Mouse (Mus musculus) thymus, adult 2 months (tissue): ENCODE measurements around the gene 4930519G04Rik. TPM values are rescaled to one million over a fixed set of nuclear protein-coding genes. Genes with fewer than 3 reads are reported as not detected.

Experiments used
- DNase-seq: peaks from one replicate; pipeline ENCODE4 v3.0.0; 2021
- H3K27ac ChIP-seq: fragments of 200-500 bp; 2 replicates; pipeline ENCODE4 v1.5.1; 2012; ENCODE audit warnings: low read length, control low read depth; ENCODE audit not compliant: control insufficient read depth, insufficient read depth
- H3K27me3 ChIP-seq: fragments of 200-500 bp; 2 replicates; pipeline ENCODE4 v1.6.1; 2012; ENCODE audit warnings: mild to moderate bottlenecking, low read length, moderate library complexity, mixed read lengths; ENCODE audit not compliant: control insufficient read depth, insufficient read depth
- H3K36me3 ChIP-seq: fragments of 200-500 bp; 2 replicates; pipeline ENCODE4 v1.6.1; 2012; ENCODE audit warnings: mild to moderate bottlenecking, low read length, moderate library complexity; ENCODE audit not compliant: control insufficient read depth, insufficient read depth
- H3K4me1 ChIP-seq: fragments of 200-500 bp; replicated peaks from 2 replicates; pipeline ENCODE4 v1.6.1; 2012; ENCODE audit warnings: low read length; ENCODE audit not compliant: control insufficient read depth, insufficient read depth
- H3K4me3 ChIP-seq: fragments of 200-500 bp; 2 replicates; pipeline ENCODE4 v1.5.1; 2012; ENCODE audit warnings: mild to moderate bottlenecking, low read length, control low read depth, moderate library complexity; ENCODE audit not compliant: control insufficient read depth, insufficient read depth
- CTCF ChIP-seq: fragments of 200-500 bp; IDR thresholded peaks from 2 replicates; pipeline ENCODE4 v1.5.1; 2012; ENCODE audit warnings: mild to moderate bottlenecking, control low read depth, low read length, moderate library complexity, borderline replicate concordance; ENCODE audit not compliant: control insufficient read depth, poor library complexity, insufficient read depth; ENCODE audit errors: extremely low read depth
- POLR2A ChIP-seq: fragments of 200-500 bp; IDR thresholded peaks from 2 replicates; pipeline ENCODE4 v1.6.1; 2012; ENCODE audit warnings: mild to moderate bottlenecking, low read length, control low read depth, moderate library complexity; ENCODE audit not compliant: control insufficient read depth, poor library complexity, insufficient read depth; ENCODE audit errors: extremely low read depth
- WGBS: fragments of 180-500 bp; shearing (Covaris S2); methylation state at CpG from one replicate; pipeline ENCODE4 v1.1.7; 2018; 5-methylcytosine and 5-hydroxymethylcytosine counted together
- polyA plus RNA-seq: library from polyadenylated mRNA; depleted of rRNA; stranded (reverse); fragments of >200 nt; gene quantifications from 2 replicates; pipeline ENCODE4 v1.2.3, GENCODE M21; 2012

Gene 4930519G04Rik
- polyA plus RNA-seq, 1 experiment = not detected

GRCm38 (mm10) chr5:114807893-114808292 is 45.6 kb upstream of the 4930519G04Rik start:
- Histone ChIP-seq H3K27ac (no peak overlapping the region), H3K27me3 (no peaks in the 10 kb centered on the region), H3K4me3 (no peak overlapping the region), H3K4me1 (peaks cover 19% of the 10 kb centered on the region), H3K36me3 (peaks cover 18% of the 10 kb centered on the region)
- no peak for TF ChIP-seq CTCF
- TF ChIP-seq POLR2A = no peak
- WGBS = 87% methylated on average over 6 of the region's 6 CpGs
- no peak for DNase-seq

- H3K36me3 ChIP-seq = peaks cover 13% of the 10 kb centered on the region
- H3K27ac ChIP-seq = no peak overlapping the region
- DNase-seq = no peak
- no peak overlapping the region for H3K4me3 ChIP-seq
- H3K4me1 ChIP-seq = peaks cover 19% of the 10 kb centered on the region
- no peaks in the 10 kb centered on the region for H3K27me3 ChIP-seq
- TF ChIP-seq POLR2A = no peak
- TF ChIP-seq CTCF = no peak
- whole genome bisulfite sequencing = 92% methylated on average over 8 of the region's 8 CpGs
Measured at GRCm38 (mm10) chr5:114808385-114808784, 45.1 kb upstream of the 4930519G04Rik start.

- Histone ChIP-seq H3K4me1 (peaks cover 19% of the 10 kb centered on the region), H3K27me3 (no peaks in the 10 kb centered on the region), H3K4me3 (no peak overlapping the region), H3K36me3 (peaks cover 4% of the 10 kb centered on the region), H3K27ac (no peak overlapping the region)
- no peak for DNase-seq
- WGBS = 85% methylated on average over 10 of the region's 10 CpGs
- TF ChIP-seq CTCF = no peak
- no peak for TF ChIP-seq POLR2A
Measured at GRCm38 (mm10) chr5:114809181-114809756, 44.2 kb upstream of the 4930519G04Rik start.

- H3K27me3 ChIP-seq = no peaks in the 10 kb centered on the region
- TF ChIP-seq POLR2A (no peak), CTCF (no peak)
- no peaks in the 10 kb centered on the region; the same call in 1 of the 2 replicates for H3K36me3 ChIP-seq
- no peak overlapping the region for H3K27ac ChIP-seq
- no peak for DNase-seq
- H3K4me1 ChIP-seq = peaks cover 19% of the 10 kb centered on the region
- WGBS = 96% methylated on average over 5 of the region's 5 CpGs
- no peak overlapping the region for H3K4me3 ChIP-seq
Measured at GRCm38 (mm10) chr5:114809826-114810225, 43.6 kb upstream of the 4930519G04Rik start.

- TF ChIP-seq POLR2A (peak; percentile 62), CTCF (no peak)
- Histone ChIP-seq H3K4me1 (peaks cover 4% of the 10 kb centered on the region), H3K4me3 (peak overlapping the region; percentile 96), H3K27me3 (no peaks in the 10 kb centered on the region), H3K27ac (no peak overlapping the region), H3K36me3 (no peaks in the 10 kb centered on the region)
- under 1% methylated on average over 50 of the region's 50 CpGs for WGBS
- peak; percentile 84 for DNase-seq
Measured at GRCm38 (mm10) chr5:114813525-114814181, 39.8 kb upstream of the 4930519G04Rik start.

- WGBS = 85% methylated on average over 6 of the region's 6 CpGs
- peaks cover 4% of the 10 kb centered on the region for H3K4me1 ChIP-seq
- H3K36me3 ChIP-seq = no peaks in the 10 kb centered on the region
- H3K27me3 ChIP-seq = no peaks in the 10 kb centered on the region
- no peak overlapping the region for H3K4me3 ChIP-seq
- DNase-seq = no peak
- no peak overlapping the region for H3K27ac ChIP-seq
- TF ChIP-seq POLR2A (no peak), CTCF (no peak)
Measured at GRCm38 (mm10) chr5:114816599-114816998, 36.9 kb upstream of the 4930519G04Rik start.
